Mouse (Mus musculus): Measurements from ENCODE around the gene Kctd21. TPM values are rescaled to one million over a fixed set of nuclear protein-coding genes. Genes with fewer than 3 reads are reported as not detected.
A peak's percentile ranks its signal among the peaks of the same experiment; 100 is the strongest.

The Kctd21 gene
- total and polyA plus RNA-seq, 2 experiments from 2014 or later = 3.2 to 8.4 TPM

DNA sequence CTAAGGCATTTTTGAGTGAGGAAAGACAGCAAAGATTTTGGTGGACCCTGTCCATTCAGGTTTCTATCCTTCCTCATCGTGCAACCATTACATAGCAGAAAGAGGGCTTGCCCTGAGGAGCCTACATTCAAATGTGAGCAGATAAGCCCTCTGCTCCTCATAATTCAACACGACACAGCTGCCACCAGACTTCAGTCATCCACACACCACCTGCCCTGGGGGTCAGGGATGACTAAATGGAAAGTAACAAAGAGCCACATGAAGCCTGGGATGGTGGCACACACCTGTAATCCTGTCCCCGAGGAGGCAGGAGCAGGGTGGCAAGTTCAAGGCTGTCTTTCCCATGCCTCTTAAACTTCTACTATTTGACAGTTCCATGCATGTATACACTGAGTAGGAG is 25.7 kb downstream of the Kctd21 start:
- DNase-seq (ENCODE audit: low spot score) = no peak
- H3K4me1 ChIP-seq (ENCODE audit: insufficient read depth, low read length) = no peaks in the 10 kb centered on the region
- no peaks in the 10 kb centered on the region for H3K36me3 ChIP-seq (ENCODE audit: insufficient read depth, low read length)
- no peak for TF ChIP-seq CTCF (IDR thresholded peaks at IDR 0.05; ENCODE audit: low read depth)
- H3K27ac ChIP-seq = no peak overlapping the region
- H3K4me3 ChIP-seq (ENCODE audit: low read length) = no peak overlapping the region
- no peak for ATAC-seq
- no peak overlapping the region for H3K4me2 ChIP-seq (ENCODE audit: low read depth, low read length)
- 84% methylated on average over 3 of the region's 3 CpGs for WGBS
- no peaks in the 10 kb centered on the region for H3K9me3 ChIP-seq (ENCODE audit: low read length)
- H3K9ac ChIP-seq (replicated peaks; ENCODE audit: low read length) = no peak overlapping the region
- no peaks in the 10 kb centered on the region for H3K27me3 ChIP-seq (ENCODE audit: insufficient read depth, low read length)

DNA sequence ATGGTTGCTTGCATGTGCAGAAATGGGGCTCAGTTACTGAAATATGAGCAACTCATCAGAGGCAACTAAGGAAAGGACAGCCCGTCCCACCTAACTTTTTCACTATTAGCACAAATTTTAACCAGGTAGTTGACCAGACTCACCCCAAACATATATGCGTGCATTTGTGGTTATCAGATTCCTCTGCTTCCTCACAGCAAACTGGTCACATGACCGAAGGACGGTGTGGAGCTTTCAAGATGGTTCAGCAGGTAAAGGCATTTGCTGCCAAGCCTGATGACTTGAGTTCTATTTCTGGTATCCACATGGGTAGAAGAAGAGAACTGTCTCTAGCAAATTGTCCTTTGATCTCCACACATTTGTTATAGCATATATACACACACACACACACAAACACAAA is 26.2 kb downstream of the Kctd21 start:
- TF ChIP-seq CTCF (IDR thresholded peaks at IDR 0.05; ENCODE audit: low read depth) = no peak
- ATAC-seq = no peak

DNA sequence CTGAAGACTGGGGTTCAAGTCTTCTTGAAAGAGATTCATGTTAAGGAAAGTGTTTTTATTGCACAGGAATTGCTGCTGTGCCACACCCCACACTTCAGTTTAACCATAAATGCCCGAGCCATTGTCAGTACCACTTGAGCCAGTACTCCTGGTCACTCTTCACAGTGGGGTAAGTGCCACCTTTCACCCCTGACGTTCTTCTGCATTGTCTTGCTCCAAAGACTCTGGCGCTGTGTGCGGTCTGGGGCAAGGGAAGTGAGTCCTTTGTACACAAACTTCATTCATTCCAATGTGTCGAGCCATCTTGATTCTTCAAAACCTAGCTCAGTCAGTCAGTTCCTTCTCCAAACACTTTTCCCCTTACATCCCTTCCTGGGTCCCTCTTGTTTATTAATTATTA is 28.0 kb downstream of the Kctd21 start:
- no peaks in the 10 kb centered on the region for H3K36me3 ChIP-seq (ENCODE audit: insufficient read depth, low read length)
- no peak overlapping the region for H3K4me2 ChIP-seq (ENCODE audit: low read depth, low read length)
- TF ChIP-seq CTCF (IDR thresholded peaks at IDR 0.05; ENCODE audit: low read depth) = no peak
- no peak for ATAC-seq
- no peaks in the 10 kb centered on the region for H3K9me3 ChIP-seq (ENCODE audit: low read length)
- H3K27me3 ChIP-seq (ENCODE audit: insufficient read depth, low read length) = no peaks in the 10 kb centered on the region
- WGBS = 56% methylated on average over 5 of the region's 5 CpGs
- no peaks in the 10 kb centered on the region for H3K4me1 ChIP-seq (ENCODE audit: insufficient read depth, low read length)
- no peak for DNase-seq (ENCODE audit: low spot score)
- H3K27ac ChIP-seq = no peak overlapping the region
- no peak overlapping the region for H3K9ac ChIP-seq (replicated peaks; ENCODE audit: low read length)
- H3K4me3 ChIP-seq (ENCODE audit: low read length) = no peak overlapping the region

More for the DNA sequence above, 26.2 kb downstream of the Kctd21 start:
- DNase-seq (ENCODE audit: low spot score) = no peak
- Histone ChIP-seq H3K4me1 (ENCODE audit: insufficient read depth, low read length) (no peaks in the 10 kb centered on the region), H3K9ac (replicated peaks; ENCODE audit: low read length) (no peak overlapping the region), H3K9me3 (ENCODE audit: low read length) (no peaks in the 10 kb centered on the region), H3K27ac (no peak overlapping the region), H3K36me3 (ENCODE audit: insufficient read depth, low read length) (no peaks in the 10 kb centered on the region), H3K4me2 (ENCODE audit: low read depth, low read length) (no peak overlapping the region), H3K4me3 (ENCODE audit: low read length) (no peak overlapping the region), H3K27me3 (ENCODE audit: insufficient read depth, low read length) (no peaks in the 10 kb centered on the region)
- 96% methylated on average over 4 of the region's 4 CpGs for WGBS

DNA sequence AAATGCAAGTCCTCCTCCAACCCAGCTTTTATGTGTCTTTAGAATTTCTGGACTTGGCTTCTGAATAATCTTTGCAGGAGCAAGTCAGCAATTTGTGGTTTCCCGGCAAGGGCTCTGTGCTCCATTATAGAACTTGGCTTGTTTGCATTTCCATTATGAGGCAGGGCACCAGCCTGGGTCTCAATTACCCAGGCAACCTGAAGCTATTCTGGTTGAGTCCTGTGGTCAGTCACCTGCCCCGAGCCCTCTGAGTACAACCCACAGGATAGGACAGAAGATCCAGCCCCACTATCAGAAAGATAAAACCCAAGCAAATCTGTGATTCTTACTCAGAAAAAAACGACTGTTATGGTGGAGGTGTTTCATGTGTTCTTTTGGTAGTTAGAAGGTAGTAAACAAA is 28.8 kb downstream of the Kctd21 start:
- Histone ChIP-seq H3K9me3 (ENCODE audit: low read length) (no peaks in the 10 kb centered on the region), H3K27ac (no peak overlapping the region), H3K4me3 (ENCODE audit: low read length) (no peak overlapping the region), H3K4me1 (ENCODE audit: insufficient read depth, low read length) (no peaks in the 10 kb centered on the region), H3K4me2 (ENCODE audit: low read depth, low read length) (no peak overlapping the region), H3K27me3 (ENCODE audit: insufficient read depth, low read length) (no peaks in the 10 kb centered on the region), H3K36me3 (ENCODE audit: insufficient read depth, low read length) (no peaks in the 10 kb centered on the region), H3K9ac (replicated peaks; ENCODE audit: low read length) (no peak overlapping the region)
- TF ChIP-seq CTCF (IDR thresholded peaks at IDR 0.05; ENCODE audit: low read depth) = no peak
- 43% methylated on average over 3 of the region's 3 CpGs for WGBS
- DNase-seq (ENCODE audit: low spot score) = no peak
- no peak for ATAC-seq

DNA sequence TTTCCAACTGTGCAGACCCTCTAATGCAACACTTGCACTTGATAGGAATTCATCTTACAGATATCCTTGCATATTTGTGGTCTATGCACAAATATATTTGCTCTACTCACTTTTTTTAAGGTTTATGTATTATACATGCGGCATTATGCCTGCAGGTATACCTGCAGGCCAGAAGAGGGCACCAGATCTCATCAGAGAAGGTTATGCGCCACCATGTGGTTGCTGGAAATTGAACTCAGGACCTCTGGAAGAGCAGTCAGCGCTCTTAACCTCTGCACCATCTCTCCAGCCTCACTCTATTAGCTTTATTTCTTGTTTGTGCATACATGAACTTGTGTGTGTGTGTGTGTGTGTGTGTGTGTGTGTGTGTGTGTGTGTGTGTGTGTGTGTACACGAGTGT is 29.3 kb downstream of the Kctd21 start:
- ATAC-seq = no peak
- Histone ChIP-seq H3K27ac (no peak overlapping the region), H3K27me3 (ENCODE audit: insufficient read depth, low read length) (no peaks in the 10 kb centered on the region), H3K36me3 (ENCODE audit: insufficient read depth, low read length) (no peaks in the 10 kb centered on the region), H3K4me3 (ENCODE audit: low read length) (no peak overlapping the region), H3K9ac (replicated peaks; ENCODE audit: low read length) (no peak overlapping the region), H3K4me1 (ENCODE audit: insufficient read depth, low read length) (no peaks in the 10 kb centered on the region), H3K9me3 (ENCODE audit: low read length) (no peaks in the 10 kb centered on the region), H3K4me2 (ENCODE audit: low read depth, low read length) (no peak overlapping the region)
- 35% methylated on average over 4 of the region's 4 CpGs for WGBS
- TF ChIP-seq CTCF (IDR thresholded peaks at IDR 0.05; ENCODE audit: low read depth) = peak; percentile 80
- peak; percentile 73 for DNase-seq (ENCODE audit: low spot score)

DNA sequence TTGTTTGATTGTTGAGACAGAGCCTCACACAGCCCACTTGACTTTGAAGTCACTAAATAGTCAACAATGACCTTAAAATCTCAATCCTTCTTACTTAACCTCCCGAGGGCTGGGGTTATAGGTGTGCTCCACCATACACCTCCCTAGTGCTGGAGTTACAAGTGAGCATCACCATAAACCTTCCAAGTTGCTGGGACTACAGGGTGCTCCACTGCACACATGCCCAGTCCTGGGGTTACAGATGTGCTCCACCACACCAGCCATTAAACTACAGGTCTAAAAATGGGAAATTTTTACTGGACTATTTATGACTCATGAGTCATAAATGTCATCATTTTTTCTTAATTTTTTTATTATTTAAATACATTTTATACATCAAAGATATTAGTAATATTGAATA is 33.8 kb downstream of the Kctd21 start:
- Histone ChIP-seq H3K9me3 (ENCODE audit: low read length) (no peaks in the 10 kb centered on the region), H3K27me3 (ENCODE audit: insufficient read depth, low read length) (no peaks in the 10 kb centered on the region), H3K36me3 (ENCODE audit: insufficient read depth, low read length) (no peaks in the 10 kb centered on the region), H3K4me3 (ENCODE audit: low read length) (no peak overlapping the region), H3K4me2 (ENCODE audit: low read depth, low read length) (no peak overlapping the region), H3K9ac (replicated peaks; ENCODE audit: low read length) (no peak overlapping the region), H3K4me1 (ENCODE audit: insufficient read depth, low read length) (0 out of 2 replicates have a peak, but pooled peaks cover under 1% of the 10 kb centered on the region), H3K27ac (no peak overlapping the region)
- TF ChIP-seq CTCF (IDR thresholded peaks at IDR 0.05; ENCODE audit: low read depth) = no peak
- no peak for ATAC-seq
- no peak for DNase-seq (ENCODE audit: low spot score)
- WGBS = 79% methylated on average over 1 of the region's 1 CpGs

DNA sequence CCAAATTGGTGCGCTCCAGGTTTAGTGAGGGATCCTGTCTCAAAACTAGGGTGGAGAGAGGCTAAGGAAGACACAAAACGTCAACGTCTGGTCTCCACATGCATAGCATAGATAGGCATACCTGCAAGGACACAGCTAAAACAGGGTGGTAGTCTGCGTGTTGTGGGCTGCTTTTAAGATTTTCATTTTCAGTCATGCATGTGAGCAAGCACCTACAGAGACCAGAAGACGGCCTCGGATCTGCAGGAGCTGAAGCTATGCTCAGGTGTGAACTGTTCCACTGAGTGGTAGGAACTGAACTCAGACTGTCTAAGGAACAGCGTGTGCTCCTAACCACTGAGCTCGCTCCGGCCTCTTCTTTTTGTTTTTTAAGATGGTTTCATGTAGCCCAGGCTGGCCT is 43.0 kb downstream of the Kctd21 start:
- H3K9ac ChIP-seq (replicated peaks; ENCODE audit: low read length) = no peak overlapping the region
- DNase-seq (ENCODE audit: low spot score) = no peak
- no peak for ATAC-seq
- H3K27ac ChIP-seq = no peak overlapping the region
- H3K4me1 ChIP-seq (ENCODE audit: insufficient read depth, low read length) = peaks cover 8% of the 10 kb centered on the region; the same call in 1 of the 2 replicates
- WGBS = 96% methylated on average over 9 of the region's 9 CpGs
- H3K36me3 ChIP-seq (ENCODE audit: insufficient read depth, low read length) = peaks cover 23% of the 10 kb centered on the region; the same call in 1 of the 2 replicates
- no peak for TF ChIP-seq CTCF (IDR thresholded peaks at IDR 0.05; ENCODE audit: low read depth)
- H3K9me3 ChIP-seq (ENCODE audit: low read length) = no peaks in the 10 kb centered on the region
- no peak overlapping the region for H3K4me2 ChIP-seq (ENCODE audit: low read depth, low read length)
- no peak overlapping the region for H3K4me3 ChIP-seq (ENCODE audit: low read length)
- H3K27me3 ChIP-seq (ENCODE audit: insufficient read depth, low read length) = no peaks in the 10 kb centered on the region

Measured in hindbrain, postnatal 0 days (tissue).